Mouse (Mus musculus): ENCODE results near the gene Snx9. TPM values are rescaled to one million over a fixed set of nuclear protein-coding genes. Genes with fewer than 3 reads are reported as not detected.

Gene Snx9
- polyA plus RNA-seq, 1 experiment from 2014 or later = 5.9 TPM

DNA sequence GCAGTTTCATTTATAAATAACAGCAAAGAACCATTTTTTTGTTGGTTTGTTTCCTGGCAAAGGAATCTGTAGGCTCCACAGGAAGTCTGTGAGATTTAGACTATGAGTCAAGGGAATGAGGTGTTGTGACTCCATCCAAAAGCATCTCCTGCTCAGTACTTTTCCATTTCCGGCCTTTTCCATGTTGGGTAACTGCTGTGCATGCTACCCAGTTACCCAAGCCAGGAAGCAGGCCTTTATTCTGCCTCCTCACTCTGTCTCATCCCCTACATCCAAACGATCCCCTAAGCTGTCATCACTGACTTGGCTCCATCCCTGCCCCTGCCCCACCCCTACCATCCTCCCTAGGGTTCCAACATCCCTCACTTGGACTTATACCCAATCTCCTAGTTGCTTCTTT is 18.6 kb upstream of the Snx9 start:
- no peak for ATAC-seq
- no peaks in the 10 kb centered on the region for H3K4me1 ChIP-seq (ENCODE audit: control insufficient read depth, insufficient read depth, low read length)
- no peak overlapping the region for H3K4me3 ChIP-seq (ENCODE audit: low read depth, low read length)
- 78% methylated on average over 2 of the region's 2 CpGs for WGBS
- H3K4me2 ChIP-seq (ENCODE audit: low read length) = no peak overlapping the region
- H3K36me3 ChIP-seq (ENCODE audit: control insufficient read depth, insufficient read depth, low read length) = no peaks in the 10 kb centered on the region
- H3K9me3 ChIP-seq (replicated peaks; ENCODE audit: control insufficient read depth, low read length, poor library complexity, severe bottlenecking) = no peaks in the 10 kb centered on the region
- H3K9ac ChIP-seq (ENCODE audit: low read depth, low read length) = no peak overlapping the region
- H3K27ac ChIP-seq (ENCODE audit: low read length) = no peak overlapping the region
- H3K27me3 ChIP-seq (ENCODE audit: control insufficient read depth, insufficient read depth, low read depth, low read length) = no peaks in the 10 kb centered on the region

DNA sequence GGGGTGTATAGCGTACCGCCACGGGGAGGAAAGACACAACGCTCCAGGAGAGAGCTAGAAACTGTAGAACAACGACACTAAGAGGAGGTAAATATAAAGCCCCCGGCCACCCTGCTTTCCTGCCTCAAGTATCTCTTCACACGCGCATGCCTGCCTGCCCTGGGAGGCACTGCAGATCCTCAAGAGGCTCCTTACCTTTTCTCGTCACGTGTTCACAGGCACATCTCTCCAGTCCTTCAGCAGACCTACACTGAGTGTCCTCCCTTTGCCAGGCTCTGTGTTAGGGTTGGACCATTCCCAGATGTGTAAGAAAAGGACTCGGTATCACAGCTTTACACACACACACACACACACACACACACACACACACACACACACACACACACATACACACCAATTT is 18.1 kb upstream of the Snx9 start:
- peaks cover under 1% of the 10 kb centered on the region; the same call in 1 of the 2 replicates for H3K4me1 ChIP-seq (ENCODE audit: control insufficient read depth, insufficient read depth, low read length)
- H3K9ac ChIP-seq (ENCODE audit: low read depth, low read length) = no peak overlapping the region
- no peaks in the 10 kb centered on the region for H3K36me3 ChIP-seq (ENCODE audit: control insufficient read depth, insufficient read depth, low read length)
- WGBS = 88% methylated on average over 11 of the region's 11 CpGs
- H3K4me2 ChIP-seq (ENCODE audit: low read length) = no peak overlapping the region
- H3K27ac ChIP-seq (ENCODE audit: low read length) = no peak overlapping the region
- ATAC-seq = no peak
- no peaks in the 10 kb centered on the region for H3K27me3 ChIP-seq (ENCODE audit: control insufficient read depth, insufficient read depth, low read depth, low read length)
- H3K4me3 ChIP-seq (ENCODE audit: low read depth, low read length) = no peak overlapping the region
- H3K9me3 ChIP-seq (replicated peaks; ENCODE audit: control insufficient read depth, low read length, poor library complexity, severe bottlenecking) = no peaks in the 10 kb centered on the region

DNA sequence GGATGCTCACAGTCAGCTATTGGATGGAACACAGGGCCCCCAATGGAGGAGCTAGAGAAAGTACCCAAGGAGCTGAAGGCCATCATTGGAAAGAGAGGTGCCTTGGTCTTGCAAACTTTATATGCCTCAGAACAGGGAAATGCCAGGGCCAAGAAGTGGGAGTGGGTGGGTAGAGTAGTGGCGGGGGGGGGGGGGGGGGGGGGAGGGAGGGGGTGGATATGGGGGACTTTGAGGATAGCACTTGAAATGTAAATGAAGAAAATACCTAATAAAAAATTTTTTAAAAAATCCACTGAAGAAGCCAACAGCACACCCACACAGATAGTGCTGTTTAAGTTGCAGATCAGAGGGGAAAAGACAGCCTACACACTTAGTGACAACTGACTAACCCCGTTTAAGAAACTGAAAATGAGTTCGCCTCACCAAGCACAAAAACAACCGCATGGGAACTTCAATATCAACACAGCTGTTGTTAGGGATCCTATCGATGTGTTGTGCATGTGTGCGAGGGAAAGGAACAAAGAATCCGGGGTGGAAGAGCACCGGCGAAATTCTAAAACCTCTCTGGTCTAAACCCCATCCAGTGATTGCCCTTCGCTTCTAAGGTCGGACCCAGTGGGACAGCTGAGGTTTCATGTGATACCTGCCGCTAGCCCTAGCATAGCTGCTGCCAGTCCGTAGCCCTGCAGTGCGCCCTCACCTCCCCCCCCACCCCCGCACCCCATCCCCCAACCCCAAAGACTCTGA is 13.1 kb upstream of the Snx9 start:
- ATAC-seq = peak; percentile 75; the same call in 1 of the 2 replicates
- Histone ChIP-seq H3K9ac (ENCODE audit: low read depth, low read length) (0 out of 2 replicates have a peak overlapping the region, but pooled peaks have one; percentile 14), H3K36me3 (ENCODE audit: control insufficient read depth, insufficient read depth, low read length) (no peaks in the 10 kb centered on the region), H3K4me3 (ENCODE audit: low read depth, low read length) (no peak overlapping the region), H3K4me2 (ENCODE audit: low read length) (peak overlapping the region; percentile 43), H3K27ac (ENCODE audit: low read length) (no peak overlapping the region), H3K4me1 (ENCODE audit: control insufficient read depth, insufficient read depth, low read length) (peaks cover 7% of the 10 kb centered on the region), H3K9me3 (replicated peaks; ENCODE audit: control insufficient read depth, low read length, poor library complexity, severe bottlenecking) (no peaks in the 10 kb centered on the region), H3K27me3 (ENCODE audit: control insufficient read depth, insufficient read depth, low read depth, low read length) (no peaks in the 10 kb centered on the region)
- WGBS = 4% methylated on average over 14 of the region's 15 CpGs

DNA sequence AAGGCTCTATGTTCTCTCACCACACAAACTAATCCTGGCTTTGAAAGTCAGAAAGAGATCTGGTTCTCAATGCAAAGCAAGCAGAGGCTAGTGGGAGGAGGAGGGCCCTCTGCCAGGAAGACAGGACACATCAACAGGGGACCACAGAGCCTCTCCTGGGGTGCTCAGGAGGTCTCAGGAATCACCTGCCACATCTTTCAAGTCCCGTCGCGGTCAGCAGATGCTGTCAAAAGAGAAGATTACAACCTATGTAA is 12.6 kb upstream of the Snx9 start:
- no peak for ATAC-seq
- Histone ChIP-seq H3K4me2 (ENCODE audit: low read length) (peak overlapping the region; percentile 43), H3K4me3 (ENCODE audit: low read depth, low read length) (no peak overlapping the region), H3K9ac (ENCODE audit: low read depth, low read length) (0 out of 2 replicates have a peak overlapping the region, but pooled peaks have one; percentile 14), H3K27ac (ENCODE audit: low read length) (no peak overlapping the region), H3K9me3 (replicated peaks; ENCODE audit: control insufficient read depth, low read length, poor library complexity, severe bottlenecking) (no peaks in the 10 kb centered on the region), H3K36me3 (ENCODE audit: control insufficient read depth, insufficient read depth, low read length) (no peaks in the 10 kb centered on the region), H3K27me3 (ENCODE audit: control insufficient read depth, insufficient read depth, low read depth, low read length) (no peaks in the 10 kb centered on the region), H3K4me1 (ENCODE audit: control insufficient read depth, insufficient read depth, low read length) (peaks cover 7% of the 10 kb centered on the region)
- 7% methylated on average over 3 of the region's 3 CpGs for WGBS

DNA sequence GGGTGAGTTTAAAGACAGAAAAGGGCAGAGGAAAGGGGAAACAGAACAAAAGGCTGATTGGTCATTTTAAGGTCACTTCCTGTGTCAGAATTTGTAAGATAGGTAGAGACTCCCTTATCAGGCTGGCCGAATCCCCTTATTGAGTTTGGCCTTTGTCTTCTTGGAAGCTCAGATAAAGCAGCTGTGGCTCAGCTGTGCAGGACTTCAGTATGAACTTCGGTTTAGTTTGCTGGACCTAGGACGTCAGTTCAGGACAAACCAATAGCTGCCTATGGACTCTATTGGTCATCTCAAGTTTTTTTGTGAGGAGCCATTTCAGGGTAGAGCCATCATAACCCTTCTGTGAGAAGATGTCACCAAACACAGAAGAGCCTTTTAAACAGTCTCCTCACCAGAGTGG is 12.2 kb upstream of the Snx9 start:
- Histone ChIP-seq H3K27ac (ENCODE audit: low read length) (no peak overlapping the region), H3K4me1 (ENCODE audit: control insufficient read depth, insufficient read depth, low read length) (peaks cover 7% of the 10 kb centered on the region), H3K4me3 (ENCODE audit: low read depth, low read length) (no peak overlapping the region), H3K9me3 (replicated peaks; ENCODE audit: control insufficient read depth, low read length, poor library complexity, severe bottlenecking) (no peaks in the 10 kb centered on the region), H3K9ac (ENCODE audit: low read depth, low read length) (no peak overlapping the region), H3K36me3 (ENCODE audit: control insufficient read depth, insufficient read depth, low read length) (no peaks in the 10 kb centered on the region), H3K27me3 (ENCODE audit: control insufficient read depth, insufficient read depth, low read depth, low read length) (no peaks in the 10 kb centered on the region), H3K4me2 (ENCODE audit: low read length) (no peak overlapping the region)
- no peak for ATAC-seq
- WGBS = 55% methylated on average over 3 of the region's 3 CpGs

DNA sequence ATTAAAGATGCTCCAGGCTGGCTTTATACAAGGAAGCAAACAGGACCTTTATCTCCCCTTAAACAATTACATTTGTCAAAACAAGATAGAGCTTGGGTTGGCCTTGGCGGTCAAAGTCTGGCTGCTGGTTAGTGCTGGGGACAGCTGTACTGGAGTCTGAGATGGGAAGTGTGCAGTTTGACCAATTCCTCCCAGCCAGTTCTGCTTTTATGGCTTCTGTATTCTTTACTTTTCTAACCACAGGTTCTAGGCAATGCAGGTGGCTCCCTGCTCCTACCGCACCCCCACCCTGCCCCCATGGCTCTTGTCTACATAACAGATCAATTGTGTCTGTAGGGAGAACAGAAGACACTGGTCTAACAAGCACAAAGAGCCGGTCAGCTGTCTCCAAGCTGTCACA is 11.2 kb upstream of the Snx9 start:
- Histone ChIP-seq H3K4me1 (ENCODE audit: control insufficient read depth, insufficient read depth, low read length) (peaks cover 7% of the 10 kb centered on the region), H3K4me2 (ENCODE audit: low read length) (no peak overlapping the region), H3K27me3 (ENCODE audit: control insufficient read depth, insufficient read depth, low read depth, low read length) (no peaks in the 10 kb centered on the region), H3K4me3 (ENCODE audit: low read depth, low read length) (no peak overlapping the region), H3K36me3 (ENCODE audit: control insufficient read depth, insufficient read depth, low read length) (no peaks in the 10 kb centered on the region), H3K27ac (ENCODE audit: low read length) (no peak overlapping the region), H3K9ac (ENCODE audit: low read depth, low read length) (no peak overlapping the region), H3K9me3 (replicated peaks; ENCODE audit: control insufficient read depth, low read length, poor library complexity, severe bottlenecking) (no peaks in the 10 kb centered on the region)
- WGBS = 71% methylated on average over 3 of the region's 3 CpGs
- no peak for ATAC-seq

DNA sequence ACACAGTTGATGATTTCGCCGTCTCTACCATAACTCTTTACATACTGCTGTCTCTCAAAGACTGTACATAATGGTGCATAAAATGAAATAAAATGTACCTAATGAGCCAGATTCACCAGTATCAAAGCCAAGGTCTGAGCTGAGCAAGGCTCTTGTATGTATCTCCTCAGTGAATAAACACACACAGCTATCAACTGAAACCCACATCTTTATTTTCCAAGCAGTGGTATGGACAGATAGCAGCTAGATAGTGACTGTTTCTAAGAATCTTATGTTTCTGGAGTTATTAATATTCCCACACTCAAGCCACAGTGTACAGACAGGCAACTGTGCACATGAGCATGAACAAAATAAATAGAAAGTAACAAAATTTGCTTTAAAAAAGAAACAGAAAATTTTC is 10.7 kb upstream of the Snx9 start:
- no peak for ATAC-seq
- H3K36me3 ChIP-seq (ENCODE audit: control insufficient read depth, insufficient read depth, low read length) = no peaks in the 10 kb centered on the region
- no peak overlapping the region for H3K4me3 ChIP-seq (ENCODE audit: low read depth, low read length)
- no peak overlapping the region for H3K27ac ChIP-seq (ENCODE audit: low read length)
- H3K27me3 ChIP-seq (ENCODE audit: control insufficient read depth, insufficient read depth, low read depth, low read length) = no peaks in the 10 kb centered on the region
- peaks cover 7% of the 10 kb centered on the region for H3K4me1 ChIP-seq (ENCODE audit: control insufficient read depth, insufficient read depth, low read length)
- no peaks in the 10 kb centered on the region for H3K9me3 ChIP-seq (replicated peaks; ENCODE audit: control insufficient read depth, low read length, poor library complexity, severe bottlenecking)
- H3K4me2 ChIP-seq (ENCODE audit: low read length) = no peak overlapping the region
- no peak overlapping the region for H3K9ac ChIP-seq (ENCODE audit: low read depth, low read length)
- WGBS = 90% methylated on average over 2 of the region's 2 CpGs

DNA sequence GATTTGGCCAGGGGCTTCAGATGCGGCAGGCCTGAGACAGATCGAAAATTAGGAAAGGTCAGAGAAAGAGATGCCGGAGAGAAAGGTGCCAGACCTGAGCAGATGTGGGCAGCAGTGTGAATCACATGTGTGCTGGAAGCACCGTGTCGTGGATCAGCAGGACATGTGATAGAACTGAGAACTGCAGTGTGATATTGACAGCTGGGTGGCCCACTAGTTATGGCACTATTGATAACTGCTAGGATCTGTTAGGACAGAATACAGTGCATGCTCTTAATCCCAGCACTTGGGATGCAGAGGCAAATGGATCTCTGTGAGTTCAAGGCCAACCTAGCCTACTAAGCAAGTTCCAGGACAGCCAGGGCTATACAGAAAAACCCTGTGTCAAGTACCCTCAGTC is 10.3 kb upstream of the Snx9 start:
- Histone ChIP-seq H3K36me3 (ENCODE audit: control insufficient read depth, insufficient read depth, low read length) (no peaks in the 10 kb centered on the region), H3K9me3 (replicated peaks; ENCODE audit: control insufficient read depth, low read length, poor library complexity, severe bottlenecking) (no peaks in the 10 kb centered on the region), H3K27me3 (ENCODE audit: control insufficient read depth, insufficient read depth, low read depth, low read length) (no peaks in the 10 kb centered on the region), H3K27ac (ENCODE audit: low read length) (no peak overlapping the region), H3K4me2 (ENCODE audit: low read length) (no peak overlapping the region), H3K9ac (ENCODE audit: low read depth, low read length) (no peak overlapping the region), H3K4me1 (ENCODE audit: control insufficient read depth, insufficient read depth, low read length) (peaks cover 7% of the 10 kb centered on the region), H3K4me3 (ENCODE audit: low read depth, low read length) (no peak overlapping the region)
- WGBS = 92% methylated on average over 5 of the region's 5 CpGs
- no peak for ATAC-seq

DNA sequence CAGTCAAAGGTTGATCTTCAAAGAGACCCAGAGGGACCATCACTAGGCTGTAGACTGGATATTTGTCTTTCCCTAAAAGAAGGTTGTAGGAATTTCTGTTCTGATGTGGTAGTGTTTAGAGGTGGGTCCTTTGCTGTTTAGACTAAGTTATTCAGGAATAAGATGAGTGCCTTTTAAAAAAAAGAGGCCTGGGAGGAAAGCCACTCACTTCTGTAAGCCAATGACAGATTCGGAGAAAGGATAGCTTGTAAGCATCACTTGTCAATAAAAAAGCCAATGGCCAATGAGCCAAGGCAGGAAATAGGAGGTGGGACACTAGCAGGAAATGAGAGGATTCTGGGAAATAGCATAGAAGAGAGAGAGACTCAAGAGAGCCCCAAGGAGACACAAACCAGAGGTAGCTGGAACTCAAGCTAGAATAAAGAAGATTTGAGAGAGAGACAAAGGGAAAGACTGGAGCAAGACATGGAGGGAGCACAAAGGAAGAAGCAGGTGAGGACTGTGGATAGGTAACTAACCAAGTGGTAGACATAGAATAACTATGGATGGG is 9.8 kb upstream of the Snx9 start:
- ATAC-seq = no peak
- Histone ChIP-seq H3K4me1 (ENCODE audit: control insufficient read depth, insufficient read depth, low read length) (peaks cover 7% of the 10 kb centered on the region), H3K9ac (ENCODE audit: low read depth, low read length) (no peak overlapping the region), H3K4me3 (ENCODE audit: low read depth, low read length) (no peak overlapping the region), H3K27me3 (ENCODE audit: control insufficient read depth, insufficient read depth, low read depth, low read length) (no peaks in the 10 kb centered on the region), H3K9me3 (replicated peaks; ENCODE audit: control insufficient read depth, low read length, poor library complexity, severe bottlenecking) (no peaks in the 10 kb centered on the region), H3K36me3 (ENCODE audit: control insufficient read depth, insufficient read depth, low read length) (no peaks in the 10 kb centered on the region), H3K4me2 (ENCODE audit: low read length) (no peak overlapping the region), H3K27ac (ENCODE audit: low read length) (no peak overlapping the region)
- WGBS = 79% methylated on average over 1 of the region's 1 CpGs
